Mouse (Mus musculus) olfactory bulb, adult 2 months (tissue): ENCODE results near the gene Tecpr2. TPM values are rescaled to one million over a fixed set of nuclear protein-coding genes. Genes with fewer than 3 reads are reported as not detected.
A peak's percentile ranks its signal among the peaks of the same experiment; 100 is the strongest.

Experiments
- H3K27ac ChIP-seq: fragments of 200-500 bp; 2 replicates; pipeline ENCODE4 v1.5.1; 2012; ENCODE audit warnings: low read depth, low read length; ENCODE audit not compliant: insufficient read depth
- H3K4me1 ChIP-seq: fragments of 200-500 bp; 2 replicates; pipeline ENCODE4 v1.6.1; 2012; ENCODE audit warnings: low read length; ENCODE audit not compliant: control insufficient read depth, insufficient read depth
- H3K4me3 ChIP-seq: fragments of 200-500 bp; 2 replicates; pipeline ENCODE4 v1.5.1; 2012; ENCODE audit warnings: mild to moderate bottlenecking, low read depth, low read length, moderate library complexity; ENCODE audit not compliant: insufficient read depth
- CTCF ChIP-seq: fragments of 200-500 bp; IDR thresholded peaks from 2 replicates; pipeline ENCODE4 v1.5.1; 2012; ENCODE audit warnings: low read depth, mild to moderate bottlenecking, low read length, moderate library complexity; ENCODE audit not compliant: insufficient read depth
- POLR2A ChIP-seq: fragments of 200-500 bp; IDR thresholded peaks from 2 replicates; pipeline ENCODE4 v1.6.1; 2012; ENCODE audit warnings: mild to moderate bottlenecking, low read depth, low read length, moderate library complexity; ENCODE audit not compliant: insufficient read depth
- WGBS: fragments of 180-500 bp; shearing (Covaris S2); methylation state at CpG from one replicate; pipeline ENCODE4 v1.1.7; 2018; 5-methylcytosine and 5-hydroxymethylcytosine counted together
- polyA plus RNA-seq: library from polyadenylated mRNA; stranded (reverse); fragments of >200 nt; gene quantifications from 2 replicates; pipeline ENCODE4 v1.2.4, GENCODE M21; 2012; ENCODE audit warnings: low replicate concordance; ENCODE audit not compliant: missing spikeins, insufficient read depth, insufficient read length

The Tecpr2 gene
- polyA plus RNA-seq, result not detected in 2 replicates

- WGBS, result 1% methylated on average over 74 of the region's 74 CpGs
- Histone ChIP-seq H3K27ac (peak within 1 kb of the TSS; percentile 43; the same call in 1 of the 2 replicates), H3K4me1 (peaks cover 4% of the 10 kb centered on the region; the same call in 1 of the 2 replicates), H3K4me3 (peak within 1 kb of the TSS; percentile 92)
- peak; percentile 96 for TF ChIP-seq POLR2A
- no peak for TF ChIP-seq CTCF
Measured at GRCm38 (mm10) chr12:110889036-110890020, at the start of gene Tecpr2, which contains the start of gene Cinp. TSS of gene Tecpr2 (plus strand) at chr12:110889264. TSS of gene Cinp (minus strand) at chr12:110889145.

- WGBS, result under 1% methylated on average over 71 of the region's 71 CpGs
- Histone ChIP-seq H3K27ac (no peak within 1 kb of the TSS), H3K4me1 (peaks cover 20% of the 10 kb centered on the region), H3K4me3 (peak within 1 kb of the TSS; percentile 89)
- no peak for TF ChIP-seq CTCF
- TF ChIP-seq POLR2A, result peak; percentile 44
Measured at GRCm38 (mm10) chr12:110840348-110841198, 48.5 kb upstream of the Tecpr2 start, which contains the start of gene Mok. TSS of gene Mok (minus strand) at chr12:110840939.

DNA sequence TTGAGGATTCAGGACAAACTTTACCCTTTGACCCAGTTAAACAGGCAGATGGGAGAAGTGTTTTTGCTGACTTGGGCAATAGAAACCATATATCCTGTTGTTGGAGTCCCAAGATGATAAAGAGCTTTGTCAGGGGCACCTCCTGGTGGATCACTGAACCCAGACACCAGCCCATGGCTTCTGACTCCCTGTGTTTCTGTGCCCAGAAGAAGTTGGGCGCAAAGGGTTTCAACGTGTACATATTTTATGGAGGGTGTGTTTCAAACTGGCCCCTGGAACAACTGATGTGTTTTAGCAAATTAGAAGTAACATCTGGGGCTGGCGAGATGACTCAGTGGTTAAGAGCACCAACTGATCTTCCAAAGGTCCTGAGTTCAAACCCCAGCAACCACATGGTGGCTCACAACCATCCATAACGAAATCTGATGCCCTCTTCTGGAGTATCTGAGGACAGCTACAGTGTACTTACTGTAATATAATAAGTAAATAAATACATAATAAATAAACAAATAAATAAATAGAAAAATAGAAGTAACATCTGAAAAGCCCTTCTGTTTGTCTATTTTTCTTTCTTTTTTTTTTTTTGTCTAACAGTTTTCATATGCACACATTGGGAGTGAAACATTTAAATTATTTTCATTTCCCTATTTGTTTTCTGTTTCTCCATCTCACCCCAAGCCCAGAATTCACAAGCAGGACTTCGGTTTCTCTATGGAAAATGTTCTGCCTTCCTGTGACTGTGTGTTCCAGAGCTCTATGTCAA is 47.2 kb upstream of the Tecpr2 start:
- no peak for TF ChIP-seq CTCF
- no peak for TF ChIP-seq POLR2A
- peaks cover 22% of the 10 kb centered on the region for H3K4me1 ChIP-seq
- 84% methylated on average over 5 of the region's 5 CpGs for WGBS
- H3K27ac ChIP-seq, result no peak overlapping the region
- no peak overlapping the region for H3K4me3 ChIP-seq

DNA sequence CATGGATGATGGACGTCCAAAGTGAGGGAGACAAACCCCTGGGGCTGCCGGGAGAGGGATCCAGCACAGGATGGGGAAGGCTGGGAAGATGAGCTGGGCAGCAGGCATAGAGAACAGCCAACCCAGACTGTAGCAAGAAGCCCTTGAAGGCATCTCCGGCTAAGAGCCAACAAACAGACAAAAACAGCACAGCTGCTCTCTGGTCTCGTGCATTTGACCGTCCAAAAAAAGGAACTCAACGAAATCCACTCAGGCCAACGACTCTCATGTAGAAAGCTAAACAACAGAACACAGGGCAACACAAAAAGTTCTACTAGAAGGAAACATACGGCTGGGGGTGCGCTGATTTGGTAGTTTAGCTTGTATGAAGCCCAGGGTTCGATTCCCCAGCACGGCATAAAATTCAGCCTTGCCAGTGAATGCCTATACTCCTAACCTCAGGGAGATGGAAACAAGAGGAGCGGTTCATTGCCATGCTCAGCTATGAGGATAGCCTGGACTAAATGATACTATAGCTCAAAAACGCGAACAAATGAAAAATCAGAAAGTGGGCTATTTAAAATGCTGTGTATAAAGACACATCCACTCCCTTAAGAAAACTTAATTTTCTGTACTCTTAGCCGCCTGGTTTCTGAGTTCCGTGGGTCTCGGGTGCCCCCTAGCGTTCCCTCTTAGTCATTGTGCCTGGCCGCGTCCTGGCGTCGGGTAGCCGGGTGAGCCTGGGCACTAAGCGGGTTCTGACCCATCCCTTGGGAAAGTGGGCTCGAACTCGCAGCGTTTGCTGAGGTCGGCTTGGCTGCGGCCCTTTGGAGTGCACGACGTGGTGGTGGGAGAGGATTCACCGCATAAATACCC is 45.6 kb upstream of the Tecpr2 start:
- peaks cover 19% of the 10 kb centered on the region for H3K4me1 ChIP-seq
- 17% methylated on average over 32 of the region's 32 CpGs for WGBS
- no peak overlapping the region for H3K27ac ChIP-seq
- TF ChIP-seq CTCF, result peak; percentile 80
- no peak for TF ChIP-seq POLR2A
- H3K4me3 ChIP-seq, result peak overlapping the region; percentile 32

GRCm38 (mm10) chr12:110844227-110845130 is 44.6 kb upstream of the Tecpr2 start:
- TF ChIP-seq POLR2A (no peak), CTCF (no peak)
- Histone ChIP-seq H3K27ac (no peak overlapping the region), H3K4me3 (peak overlapping the region; percentile 42), H3K4me1 (peaks cover 19% of the 10 kb centered on the region)
- WGBS, result 5% methylated on average over 42 of the region's 42 CpGs

DNA sequence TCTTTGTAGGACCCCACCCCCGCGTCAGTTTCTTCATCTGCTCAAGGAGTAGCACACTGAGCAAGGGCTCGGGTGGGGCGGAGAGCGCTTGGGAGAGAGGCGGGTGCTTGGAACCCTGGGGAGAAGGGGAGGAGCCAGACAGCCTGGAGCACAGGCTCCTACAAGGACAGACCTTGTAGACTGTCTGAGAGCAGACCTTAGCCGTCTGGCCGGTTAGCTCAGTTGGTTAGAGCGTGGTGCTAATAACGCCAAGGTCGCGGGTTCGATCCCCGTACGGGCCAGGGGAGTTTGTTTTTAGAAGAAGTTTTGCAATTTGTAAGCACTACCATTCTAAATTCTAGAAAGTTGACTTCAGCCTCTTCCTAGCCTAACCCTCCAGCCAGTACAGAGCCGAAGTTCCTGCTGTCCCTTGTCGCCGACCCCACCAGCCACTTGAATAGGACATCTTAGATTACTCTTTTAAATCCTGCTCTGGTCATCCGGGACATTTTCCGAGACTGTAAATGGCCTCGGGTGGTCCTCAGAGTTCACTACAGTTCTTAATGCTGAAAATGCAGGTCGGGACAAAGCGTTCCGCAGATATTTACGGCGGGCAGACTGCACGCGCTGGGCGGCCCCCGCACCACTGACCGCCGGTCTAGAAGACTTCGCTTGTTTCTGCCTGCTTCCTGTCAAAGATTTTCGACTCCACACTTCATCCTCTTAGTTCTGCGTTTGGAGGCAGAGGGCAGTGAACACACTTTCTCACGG is 43.8 kb upstream of the Tecpr2 start:
- WGBS, result 1% methylated on average over 36 of the region's 36 CpGs
- Histone ChIP-seq H3K4me1 (peaks cover 19% of the 10 kb centered on the region), H3K4me3 (peak overlapping the region; percentile 42), H3K27ac (peak overlapping the region; percentile 48)
- TF ChIP-seq CTCF (no peak), POLR2A (no peak)
